Mouse (Mus musculus) CH12.LX (cell line): ENCODE data around the gene Urod. TPM values are rescaled to one million over a fixed set of nuclear protein-coding genes. Genes with fewer than 3 reads are reported as not detected.

Experiments
- DNase-seq: peaks from one replicate; pipeline ENCODE4 v3.0.0-alpha.2; 2013; ENCODE audit errors: extremely low read depth
- H3K27ac ChIP-seq: 2 replicates; pipeline ENCODE4 v1.5.1; 2012; ENCODE audit warnings: low read depth, mild to moderate bottlenecking, control low read depth, moderate library complexity; ENCODE audit not compliant: insufficient read depth
- H3K27me3 ChIP-seq: replicated peaks from 2 replicates; pipeline ENCODE3; 2012; ENCODE audit warnings: inconsistent platforms
- H3K36me3 ChIP-seq, 2 experiments: replicated peaks in 1 of 2; 2 replicates each; pipeline versions ENCODE3 to v1.6.1; 2012; ENCODE audit warnings: inconsistent platforms in 1 of 2, low read length in 1 of 2, mild to moderate bottlenecking in 1 of 2, mixed read lengths in 1 of 2, moderate library complexity in 1 of 2; ENCODE audit not compliant: control insufficient read depth in 1 of 2, insufficient read depth in 1 of 2
- H3K4me1 ChIP-seq, 2 experiments: 2 replicates each; pipeline ENCODE4 v1.6.1; 2012; ENCODE audit warnings: inconsistent platforms in 1 of 2, moderate library complexity in 1 of 2; ENCODE audit not compliant: insufficient read depth in 2 of 2, control insufficient read depth in 1 of 2
- H3K4me2 ChIP-seq: 2 replicates; pipeline ENCODE4 v1.6.1; 2012; ENCODE audit warnings: low read depth, mild to moderate bottlenecking, control low read depth; ENCODE audit not compliant: poor library complexity, insufficient read depth, severe bottlenecking
- H3K4me3 ChIP-seq, 3 experiments: fragments of 150-350 bp in 1 of 3; sonication (generic) in 1 of 3; replicated peaks in 1 of 3; 2 replicates each; pipeline versions ENCODE3 to v1.5.1; 2011 to 2012; ENCODE audit warnings: low read depth in 2 of 3, low read length in 2 of 3, mild to moderate bottlenecking in 2 of 3, moderate library complexity in 2 of 3, control low read depth in 1 of 3, improper control_type of control experiment in 1 of 3, inconsistent platforms in 1 of 3, mixed read lengths in 1 of 3; ENCODE audit not compliant: poor library complexity in 1 of 3
- H3K79me2 ChIP-seq: replicated peaks from 2 replicates; pipeline ENCODE4 v1.6.1; 2012; ENCODE audit warnings: mild to moderate bottlenecking, moderate library complexity; ENCODE audit not compliant: control insufficient read depth, poor library complexity, insufficient read depth, severe bottlenecking; ENCODE audit errors: extremely low read depth
- H3K9ac ChIP-seq: 2 replicates; pipeline ENCODE4 v1.6.1; 2012; ENCODE audit warnings: low read depth, mild to moderate bottlenecking, control low read depth, moderate library complexity; ENCODE audit not compliant: insufficient read depth
- H3K9me3 ChIP-seq: replicated peaks from 2 replicates; pipeline ENCODE3; 2012; ENCODE audit warnings: low read length, inconsistent platforms, mixed read lengths
- RAD21 ChIP-seq: IDR thresholded peaks from 2 replicates; pipeline ENCODE4 v1.6.1; 2011; ENCODE audit warnings: low read depth, mild to moderate bottlenecking, low read length, improper control_type of control experiment, moderate library complexity
- TBP ChIP-seq: conservative IDR thresholded peaks from 2 replicates; pipeline ENCODE4 v1.6.1; 2011; ENCODE audit warnings: low read depth, low read length, improper control_type of control experiment
- dilution Hi-C: fragments of 300-500 bp; cut with MboI; formaldehyde crosslinking; loops from 2 replicates; pipeline ENCODE4 v1.14.3; 2020; ENCODE audit warnings: low sequenced_read_pairs; ENCODE audit not compliant: extremely low pct_unique_long_range_greater_than_20kb, extremely low pct_ligation_motif_present
- in situ Hi-C: fragments of 300-500 bp; cut with MboI; formaldehyde crosslinking; loops from 3 replicates; pipeline ENCODE4 v1.14.3; 2019; ENCODE audit warnings: low sequenced_read_pairs, low pct_ligation_motif_present, low pct_unique_long_range_greater_than_20kb, mixed read lengths
- polyA plus RNA-seq: library from polyadenylated mRNA; unstranded; fragments of >175 nt; gene quantifications from 2 replicates; pipeline ENCODE4 v1.2.1, GENCODE M21; 2012; ENCODE audit warnings: low read depth; ENCODE audit not compliant: insufficient read length
- total RNA-seq, 2 experiments: library from RNA; depleted of rRNA; stranded (reverse); fragments of 300-350 nt in 1 of 2; fragments of >200 nt in 1 of 2; gene quantifications; 2 replicates each; pipeline ENCODE4 v1.2.3; 2012 to 2014

The Urod gene
- total and polyA plus RNA-seq, 3 experiments = 57.7 to 82.1 (median 66.4) TPM

DNA sequence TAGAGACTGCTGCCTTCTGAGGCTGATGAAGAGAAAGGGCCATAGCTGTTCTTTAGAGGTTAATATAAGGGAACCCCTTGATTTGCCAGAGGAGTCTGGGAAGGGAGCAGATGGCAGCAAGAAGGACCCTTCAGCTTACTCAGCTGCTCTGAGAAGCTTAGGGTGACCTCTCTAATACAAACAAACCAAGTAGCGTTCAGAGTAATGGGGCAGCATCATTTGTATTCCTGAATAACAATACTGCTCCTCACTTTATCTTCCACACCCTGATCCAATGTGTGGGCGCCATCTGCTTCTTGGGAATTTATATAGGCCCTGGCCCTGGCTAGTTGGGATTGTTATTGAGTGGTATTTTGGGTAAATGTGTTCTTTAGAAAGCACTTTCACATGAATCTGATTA is 51.5 kb downstream of the Urod start:
- Histone ChIP-seq H3K9ac (no peak overlapping the region), H3K27ac (no peak overlapping the region), H3K4me2 (no peak overlapping the region), H3K36me3 (no peaks in the 10 kb centered on the region), H3K4me1 (no peaks in the 10 kb centered on the region)
- in situ Hi-C loops (no loop called here), dilution Hi-C loops (no loop called here)
- DNase-seq = no peak
- TF ChIP-seq RAD21 = no peak
- no peak for TF ChIP-seq TBP
- TF ChIP-seq, all 38 proteins: peak for 0
- no peak overlapping the region for H3K4me3 ChIP-seq
- H3K9me3 ChIP-seq = no peaks in the 10 kb centered on the region
- no peaks in the 10 kb centered on the region for H3K27me3 ChIP-seq
- H3K79me2 ChIP-seq = no peaks in the 10 kb centered on the region

Other genes with a start within 250 kb of the Urod start
- gene Toe1, start 186.8 kb downstream of the Urod start, total RNA-seq (2012; rRNA removed) = 31.3 and 39.0 TPM in 2 replicates
- 45.2 and 47.8 TPM in 2 replicates for gene Toe1, start 186.8 kb downstream of the Urod start, total RNA-seq (2014; rRNA removed)
- 37.0 and 40.3 TPM in 2 replicates for gene Toe1, start 186.8 kb downstream of the Urod start, polyA plus RNA-seq
- gene Mutyh, start 186.7 kb downstream of the Urod start, total RNA-seq (2012; rRNA removed) = 11.2 and 12.1 TPM in 2 replicates
- 12.5 and 15.7 TPM in 2 replicates for gene Mutyh, start 186.7 kb downstream of the Urod start, total RNA-seq (2014; rRNA removed)
- gene Mutyh, start 186.7 kb downstream of the Urod start, polyA plus RNA-seq = 10.5 and 13.1 TPM in 2 replicates
- 1.2 and 1.6 TPM in 2 replicates for gene Hpdl, start 172.7 kb downstream of the Urod start, total RNA-seq (2012; rRNA removed)
- gene Hpdl, start 172.7 kb downstream of the Urod start, total RNA-seq (2014; rRNA removed) = 0.20 and 0.31 TPM in 2 replicates
- 0.59 and 0.67 TPM in 2 replicates for gene Hpdl, start 172.7 kb downstream of the Urod start, polyA plus RNA-seq
- gene Zswim5, start 117.0 kb downstream of the Urod start, total RNA-seq (2012; rRNA removed) = 0.92 and 1.1 TPM in 2 replicates
- 1.0 and 1.2 TPM in 2 replicates for gene Zswim5, start 117.0 kb downstream of the Urod start, total RNA-seq (2014; rRNA removed)
- gene Zswim5, start 117.0 kb downstream of the Urod start, polyA plus RNA-seq = 0.98 and 1.2 TPM in 2 replicates
- 8.1 and 8.6 TPM in 2 replicates for gene Hectd3, start 904 bp upstream of the Urod start, total RNA-seq (2012; rRNA removed)
- 6.2 and 6.6 TPM in 2 replicates for gene Hectd3, start 904 bp upstream of the Urod start, total RNA-seq (2014; rRNA removed)
- gene Hectd3, start 904 bp upstream of the Urod start, polyA plus RNA-seq = 7.2 and 7.8 TPM in 2 replicates
- gene Eif2b3, start 25.0 kb upstream of the Urod start, total RNA-seq (2012; rRNA removed) = 49.9 and 62.2 TPM in 2 replicates
- gene Eif2b3, start 25.0 kb upstream of the Urod start, total RNA-seq (2014; rRNA removed) = 88.7 and 96.2 TPM in 2 replicates
- 83.3 and 84.9 TPM in 2 replicates for gene Eif2b3, start 25.0 kb upstream of the Urod start, polyA plus RNA-seq
- 0.04 and 0.21 TPM in 2 replicates for gene Ptch2, start 101.7 kb upstream of the Urod start, total RNA-seq (2012; rRNA removed)
- not detected in 2 replicates for gene Ptch2, start 101.7 kb upstream of the Urod start, total RNA-seq (2014; rRNA removed)
- 0.46 and 0.79 TPM in 2 replicates for gene Ptch2, start 101.7 kb upstream of the Urod start, polyA plus RNA-seq
- gene Btbd19, start 131.3 kb upstream of the Urod start, total RNA-seq (2012; rRNA removed) = 31.5 and 32.4 TPM in 2 replicates
- gene Btbd19, start 131.3 kb upstream of the Urod start, total RNA-seq (2014; rRNA removed) = 49.7 and 51.1 TPM in 2 replicates
- gene Btbd19, start 131.3 kb upstream of the Urod start, polyA plus RNA-seq = 32.9 and 36.3 TPM in 2 replicates
- gene Tctex1d4, start 132.4 kb upstream of the Urod start, total RNA-seq (2012; rRNA removed) = 0.55 and 0.98 TPM in 2 replicates
- not detected in 2 replicates for gene Tctex1d4, start 132.4 kb upstream of the Urod start, total RNA-seq (2014; rRNA removed)
- not detected in 2 replicates for gene Tctex1d4, start 132.4 kb upstream of the Urod start, polyA plus RNA-seq
- gene Plk3, start 139.6 kb upstream of the Urod start, total RNA-seq (2012; rRNA removed) = 12.0 and 13.8 TPM in 2 replicates
- gene Plk3, start 139.6 kb upstream of the Urod start, total RNA-seq (2014; rRNA removed) = 8.6 and 8.8 TPM in 2 replicates
- gene Plk3, start 139.6 kb upstream of the Urod start, polyA plus RNA-seq = 14.7 and 18.5 TPM in 2 replicates
- 5,379 and 5,435 TPM in 2 replicates for gene Rps8, start 161.8 kb upstream of the Urod start, total RNA-seq (2012; rRNA removed)
- 2,191 and 2,455 TPM in 2 replicates for gene Rps8, start 161.8 kb upstream of the Urod start, total RNA-seq (2014; rRNA removed)
- gene Rps8, start 161.8 kb upstream of the Urod start, polyA plus RNA-seq = 1,480 and 1,967 TPM in 2 replicates
- 33.9 and 39.6 TPM in 2 replicates for gene Kif2c, start 188.2 kb upstream of the Urod start, total RNA-seq (2012; rRNA removed)
- gene Kif2c, start 188.2 kb upstream of the Urod start, total RNA-seq (2014; rRNA removed) = 34.0 and 36.8 TPM in 2 replicates
- gene Kif2c, start 188.2 kb upstream of the Urod start, polyA plus RNA-seq = 40.3 and 43.1 TPM in 2 replicates